Mouse (Mus musculus) liver, embryonic 16.5 days (tissue): ENCODE measurements at regions not wholly inside any gene's neighbourhood (a gene's known extent, or its start where the extent isn't known, plus 50 kb on each side); places are given as distances from the start of the nearest gene placed in this dataset.

Experiments used
- ATAC-seq: fragments of 200-750 bp; cut with Nextera tagmentation; 2 replicates; pipeline ENCODE4 v1.8.0; 2017; ENCODE audit warnings: low read depth, mild to moderate bottlenecking, moderate number of reproducible peaks, moderate library complexity
- H3K27ac ChIP-seq: fragments of 300-500 bp; sonication (generic); 2 replicates; pipeline ENCODE4 v1.5.1; 2014; ENCODE audit warnings: mild to moderate bottlenecking, low read length
- H3K27me3 ChIP-seq: fragments of 300-500 bp; sonication (generic); 2 replicates; pipeline ENCODE4 v1.6.1; 2014; ENCODE audit warnings: low read depth, low read length, mixed read lengths; ENCODE audit not compliant: control insufficient read depth, insufficient read depth
- H3K36me3 ChIP-seq: fragments of 300-500 bp; sonication (generic); 2 replicates; pipeline ENCODE4 v1.6.1; 2014; ENCODE audit warnings: mild to moderate bottlenecking; ENCODE audit not compliant: control insufficient read depth, insufficient read depth
- H3K4me1 ChIP-seq: fragments of 300-500 bp; sonication (generic); 2 replicates; pipeline ENCODE4 v1.6.1; 2014; ENCODE audit warnings: low read depth, low read length, mixed read lengths; ENCODE audit not compliant: control insufficient read depth
- H3K4me2 ChIP-seq: fragments of 300-500 bp; sonication (generic); 2 replicates; pipeline ENCODE4 v1.6.1; 2014; ENCODE audit warnings: low read depth, low read length, mixed read lengths
- H3K4me3 ChIP-seq: fragments of 300-500 bp; sonication (generic); 2 replicates; pipeline ENCODE4 v1.5.1; 2014; ENCODE audit warnings: low read depth, mild to moderate bottlenecking, low read length
- H3K9ac ChIP-seq: fragments of 300-500 bp; sonication (generic); 2 replicates; pipeline ENCODE4 v1.6.1; 2014; ENCODE audit warnings: low read depth, low read length
- H3K9me3 ChIP-seq: fragments of 300-500 bp; sonication (generic); replicated peaks from 2 replicates; pipeline ENCODE4 v1.6.1; 2016; ENCODE audit warnings: low read length; ENCODE audit not compliant: control insufficient read depth
- WGBS: fragments of 180-500 bp; shearing (Covaris S2); extraction: QIAGEN DNeasy Blood & Tissue Kit; methylation state at CpG from one replicate; pipeline ENCODE4 v1.1.7; 2014; ENCODE audit not compliant: insufficient replicate concordance; 5-methylcytosine and 5-hydroxymethylcytosine counted together

- H3K4me2 ChIP-seq = no peak overlapping the region
- H3K27ac ChIP-seq = no peak overlapping the region
These were observed 256.4 kb downstream of the Sema3d start for GRCm38 (mm10) chr5:12639549-12639948.

GRCm38 (mm10) chr5:12646269-12646668 is 263.1 kb downstream of the Sema3d start:
- no peaks in the 10 kb centered on the region for H3K9me3 ChIP-seq
- WGBS = 74% methylated on average over 2 of the region's 2 CpGs
- no peaks in the 10 kb centered on the region for H3K27me3 ChIP-seq
- H3K4me3 ChIP-seq = no peak overlapping the region
- ATAC-seq = no peak
- no peak overlapping the region for H3K9ac ChIP-seq
- H3K4me1 ChIP-seq = no peaks in the 10 kb centered on the region
- H3K27ac ChIP-seq = no peak overlapping the region
- no peaks in the 10 kb centered on the region for H3K36me3 ChIP-seq
- H3K4me2 ChIP-seq = no peak overlapping the region

More at GRCm38 (mm10) chr5:12639549-12639948, 256.4 kb downstream of the Sema3d start:
- no peaks in the 10 kb centered on the region for H3K4me1 ChIP-seq
- ATAC-seq = no peak
- H3K4me3 ChIP-seq = no peak overlapping the region
- H3K27me3 ChIP-seq = no peaks in the 10 kb centered on the region
- no peak overlapping the region for H3K9ac ChIP-seq
- H3K9me3 ChIP-seq = no peaks in the 10 kb centered on the region
- no peaks in the 10 kb centered on the region for H3K36me3 ChIP-seq

DNA sequence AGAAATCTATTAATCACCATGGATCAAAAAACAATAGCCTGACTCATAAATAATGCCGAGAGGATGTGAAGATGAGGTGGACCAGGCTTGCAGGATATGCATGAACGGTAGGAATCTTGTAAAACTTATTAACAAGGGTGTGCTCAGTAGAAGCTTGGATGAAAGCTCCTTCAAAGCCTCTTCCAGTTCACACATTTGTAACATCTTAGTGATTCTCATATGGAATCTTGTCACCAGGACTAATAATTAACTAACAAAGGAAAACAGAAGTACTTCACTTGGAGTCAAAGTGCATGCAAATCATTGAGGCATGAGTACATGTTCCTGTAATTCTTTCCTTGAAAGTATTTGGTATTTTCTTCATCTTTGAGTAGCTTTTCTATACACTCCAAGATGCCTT is 290.5 kb downstream of the Sema3d start:
- Histone ChIP-seq H3K36me3 (no peaks in the 10 kb centered on the region), H3K4me2 (no peak overlapping the region), H3K9me3 (no peaks in the 10 kb centered on the region), H3K27me3 (no peaks in the 10 kb centered on the region), H3K27ac (no peak overlapping the region), H3K4me1 (no peaks in the 10 kb centered on the region), H3K9ac (no peak overlapping the region), H3K4me3 (no peak overlapping the region)
- 54% methylated on average over 2 of the region's 2 CpGs for WGBS
- no peak for ATAC-seq

DNA sequence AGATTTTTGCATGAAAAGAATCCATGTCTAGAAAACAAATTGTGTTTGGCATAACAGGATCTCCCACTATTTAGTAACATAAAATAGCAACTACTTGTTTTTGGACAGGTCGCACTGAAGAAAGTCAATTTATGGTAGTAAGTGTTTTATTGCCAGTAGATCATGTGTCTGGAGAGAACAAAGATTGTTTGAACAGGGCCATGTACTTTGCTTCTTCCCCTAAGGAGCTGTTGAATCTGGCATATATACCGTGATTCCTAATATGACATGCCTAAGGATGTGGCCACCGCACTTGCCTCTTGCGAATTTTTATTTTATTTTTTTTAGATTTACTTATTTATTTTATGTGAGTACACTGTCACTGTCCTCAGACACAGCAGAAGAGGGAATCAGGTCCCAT is 290.9 kb downstream of the Sema3d start:
- H3K36me3 ChIP-seq = no peaks in the 10 kb centered on the region
- no peak overlapping the region for H3K9ac ChIP-seq
- H3K4me3 ChIP-seq = no peak overlapping the region
- no peaks in the 10 kb centered on the region for H3K4me1 ChIP-seq
- H3K27me3 ChIP-seq = no peaks in the 10 kb centered on the region
- H3K4me2 ChIP-seq = no peak overlapping the region
- no peak for ATAC-seq
- 72% methylated on average over 4 of the region's 4 CpGs for WGBS
- H3K9me3 ChIP-seq = no peaks in the 10 kb centered on the region
- no peak overlapping the region for H3K27ac ChIP-seq

DNA sequence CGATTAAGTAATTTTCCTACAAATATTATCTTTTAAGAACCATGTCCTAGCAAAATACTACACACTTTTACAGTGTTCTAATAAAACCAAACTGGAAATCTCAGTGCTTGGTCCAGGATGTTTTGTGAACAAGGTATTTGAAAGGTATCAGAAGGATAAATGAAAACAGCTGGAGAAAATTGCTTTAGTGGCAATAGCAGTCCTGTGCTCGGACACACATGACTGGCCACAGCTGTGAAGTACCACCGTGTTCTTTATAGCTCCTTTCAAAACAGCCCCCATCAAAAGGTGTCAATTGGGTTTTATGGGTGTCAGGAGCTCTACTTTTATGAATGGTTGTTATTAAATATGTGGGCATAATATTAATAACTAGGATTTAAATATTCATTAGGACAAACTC is 293.5 kb downstream of the Sema3d start:
- Histone ChIP-seq H3K4me1 (no peaks in the 10 kb centered on the region), H3K36me3 (no peaks in the 10 kb centered on the region), H3K4me2 (no peak overlapping the region), H3K9ac (no peak overlapping the region), H3K4me3 (no peak overlapping the region), H3K27ac (no peak overlapping the region), H3K27me3 (no peaks in the 10 kb centered on the region), H3K9me3 (no peaks in the 10 kb centered on the region)
- ATAC-seq = no peak
- 51% methylated on average over 3 of the region's 3 CpGs for WGBS

GRCm38 (mm10) chr5:12714894-12715293 is 331.7 kb downstream of the Sema3d start:
- H3K4me1 ChIP-seq = no peaks in the 10 kb centered on the region
- no peaks in the 10 kb centered on the region; the same call in 1 of the 2 replicates for H3K9me3 ChIP-seq
- H3K36me3 ChIP-seq = no peaks in the 10 kb centered on the region
- H3K27me3 ChIP-seq = no peaks in the 10 kb centered on the region
- H3K9ac ChIP-seq = no peak overlapping the region
- no peak overlapping the region for H3K27ac ChIP-seq
- no peak overlapping the region for H3K4me2 ChIP-seq
- H3K4me3 ChIP-seq = no peak overlapping the region
- ATAC-seq = no peak
- WGBS = 72% methylated on average over 3 of the region's 3 CpGs

DNA sequence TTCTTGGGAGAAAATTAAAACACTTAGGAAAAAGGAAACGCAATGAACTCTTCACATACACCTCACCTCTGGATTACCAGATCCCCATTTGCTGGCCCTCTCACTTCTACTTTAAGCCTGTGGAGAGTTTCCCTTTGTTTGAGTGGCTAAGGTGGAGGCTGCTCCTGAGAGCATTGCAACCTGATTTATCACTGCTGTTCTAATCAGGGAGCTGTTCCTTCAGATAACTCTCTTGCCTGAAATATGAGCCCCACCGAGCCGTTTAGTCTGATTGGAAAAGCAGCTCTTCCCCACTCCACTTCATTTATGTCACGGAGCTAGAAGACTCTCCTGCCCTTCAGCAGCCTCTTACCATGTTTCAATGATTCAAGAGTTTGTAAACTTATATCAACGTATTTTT is 368.3 kb downstream of the Sema3d start:
- no peaks in the 10 kb centered on the region for H3K27me3 ChIP-seq
- WGBS = 32% methylated on average over 5 of the region's 5 CpGs
- H3K9ac ChIP-seq = no peak overlapping the region
- H3K27ac ChIP-seq = no peak overlapping the region
- no peaks in the 10 kb centered on the region for H3K36me3 ChIP-seq
- H3K4me1 ChIP-seq = no peaks in the 10 kb centered on the region
- no peak overlapping the region for H3K4me2 ChIP-seq
- no peaks in the 10 kb centered on the region for H3K9me3 ChIP-seq
- no peak for ATAC-seq
- no peak overlapping the region for H3K4me3 ChIP-seq

- Histone ChIP-seq H3K36me3 (no peaks in the 10 kb centered on the region), H3K27ac (no peak overlapping the region), H3K4me3 (no peak overlapping the region), H3K4me2 (no peak overlapping the region), H3K27me3 (no peaks in the 10 kb centered on the region), H3K9ac (no peak overlapping the region), H3K9me3 (no peaks in the 10 kb centered on the region), H3K4me1 (no peaks in the 10 kb centered on the region)
- no peak for ATAC-seq
These were observed 365.6 kb upstream of the Sema3a start for GRCm38 (mm10) chr5:12759634-12760033.

- Histone ChIP-seq H3K9me3 (no peaks in the 10 kb centered on the region), H3K4me1 (no peaks in the 10 kb centered on the region), H3K9ac (no peak overlapping the region), H3K4me2 (no peak overlapping the region), H3K27me3 (no peaks in the 10 kb centered on the region), H3K4me3 (no peak overlapping the region), H3K27ac (no peak overlapping the region), H3K36me3 (no peaks in the 10 kb centered on the region)
- 54% methylated on average over 1 of the region's 1 CpGs for WGBS
- no peak for ATAC-seq
These were observed 357.8 kb upstream of the Sema3a start for GRCm38 (mm10) chr5:12767383-12767782.

DNA sequence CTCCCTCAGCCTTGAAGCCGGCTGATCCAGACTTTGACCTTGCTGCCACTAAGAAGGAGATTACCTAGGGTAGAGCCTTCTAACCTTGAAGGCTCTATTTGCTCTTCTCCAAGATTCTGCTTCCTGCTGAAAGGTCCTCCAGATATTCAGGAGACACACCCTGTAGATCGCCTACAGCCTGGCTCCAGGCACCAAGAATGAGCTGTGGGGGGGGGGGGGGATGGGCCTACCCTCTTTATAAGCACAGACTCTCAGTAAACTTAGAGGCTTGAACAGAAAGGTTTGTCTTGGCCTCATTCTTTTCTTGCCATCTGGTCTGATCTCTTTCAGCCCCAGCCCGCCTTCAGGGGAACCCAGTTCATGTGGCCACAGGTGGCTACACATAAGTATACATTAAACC is 342.5 kb upstream of the Sema3a start:
- H3K4me3 ChIP-seq = no peak overlapping the region
- H3K27ac ChIP-seq = no peak overlapping the region
- H3K36me3 ChIP-seq = no peaks in the 10 kb centered on the region
- H3K4me2 ChIP-seq = no peak overlapping the region
- no peak for ATAC-seq
- H3K4me1 ChIP-seq = no peaks in the 10 kb centered on the region
- WGBS = 63% methylated on average over 3 of the region's 3 CpGs
- no peaks in the 10 kb centered on the region for H3K27me3 ChIP-seq
- H3K9ac ChIP-seq = no peak overlapping the region
- no peaks in the 10 kb centered on the region for H3K9me3 ChIP-seq
